Mouse (Mus musculus): ENCODE measurements around the gene Polr2i. TPM values are rescaled to one million over a fixed set of nuclear protein-coding genes. Genes with fewer than 3 reads are reported as not detected.

The Polr2i gene
- polyA plus RNA-seq, 1 experiment from 2014 or later: 144 TPM

DNA sequence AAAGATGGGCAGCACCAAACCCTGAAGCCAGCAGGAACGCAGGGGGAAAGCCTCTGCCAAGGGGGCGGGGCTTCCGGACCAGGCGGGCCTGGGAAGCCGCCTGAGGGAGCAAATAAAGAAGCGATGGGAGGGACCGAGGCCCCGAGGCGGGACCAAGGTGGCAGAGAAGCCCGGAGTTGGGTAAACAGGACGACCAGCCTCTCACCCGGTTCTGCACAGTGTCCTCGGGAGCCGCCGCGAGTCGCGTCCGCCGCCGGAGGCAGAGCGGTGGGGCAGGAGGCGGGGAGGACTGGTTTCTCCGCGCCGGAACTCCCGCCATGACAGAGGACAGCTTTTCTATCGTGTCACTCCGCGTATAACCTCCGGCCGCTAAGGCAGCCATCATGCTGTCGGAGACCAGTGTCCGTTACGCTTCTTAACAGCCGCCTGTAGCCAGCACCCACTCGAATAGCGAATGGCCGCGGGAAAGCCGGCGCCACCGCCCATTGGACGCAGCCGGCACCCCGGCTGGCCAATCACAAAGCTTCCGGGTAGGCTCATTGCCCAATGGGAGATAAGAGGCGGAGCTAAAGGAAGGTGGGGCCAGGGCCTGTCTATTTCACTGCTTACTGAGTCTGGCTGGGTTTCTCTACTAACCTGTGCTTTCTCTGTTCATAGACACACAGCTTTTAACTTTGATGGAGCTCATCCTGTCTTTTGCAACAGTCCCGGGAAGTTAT lies 48.4 kb downstream of the Polr2i start, which contains the start of the genes Thap8 and Wdr62:
TSS of gene Thap8 (plus strand) at position 144 of the 719 bp plus-strand sequence.
TSS of gene Wdr62 (minus strand) at position 469 of the 719 bp plus-strand sequence.
- peak within 1 kb of the TSS; percentile 67 for H3K4me3 ChIP-seq (ENCODE audit: low read depth, low read length)
- H3K9ac ChIP-seq (replicated peaks; ENCODE audit: low read depth): no peak within 1 kb of the TSS
- no peaks in the 10 kb centered on the region for H3K36me3 ChIP-seq (ENCODE audit: insufficient read depth, low read length)
- under 1% methylated on average over 41 of the region's 49 CpGs for WGBS
- H3K27me3 ChIP-seq (replicated peaks; ENCODE audit: insufficient read depth, low read length): no peaks in the 10 kb centered on the region
- H3K4me1 ChIP-seq (ENCODE audit: insufficient read depth, low read depth, low read length): 0 out of 2 replicates have a peak, but pooled peaks cover 2% of the 10 kb centered on the region
- DNase-seq (ENCODE audit: low spot score): peak; percentile 97
- peak within 1 kb of the TSS; percentile 80 for H3K4me2 ChIP-seq (replicated peaks; ENCODE audit: low read depth, low read length)
- TF ChIP-seq EP300 (IDR thresholded peaks at IDR 0.05) (no peak), CTCF (IDR thresholded peaks at IDR 0.05) (0 out of 2 replicates have a peak, but pooled peaks have one; percentile 8)
- no peaks in the 10 kb centered on the region for H3K9me3 ChIP-seq (ENCODE audit: low read length)
- peak within 1 kb of the TSS; percentile 98 for H3K27ac ChIP-seq (ENCODE audit: low read length)
- peak; percentile 96 for ATAC-seq

DNA sequence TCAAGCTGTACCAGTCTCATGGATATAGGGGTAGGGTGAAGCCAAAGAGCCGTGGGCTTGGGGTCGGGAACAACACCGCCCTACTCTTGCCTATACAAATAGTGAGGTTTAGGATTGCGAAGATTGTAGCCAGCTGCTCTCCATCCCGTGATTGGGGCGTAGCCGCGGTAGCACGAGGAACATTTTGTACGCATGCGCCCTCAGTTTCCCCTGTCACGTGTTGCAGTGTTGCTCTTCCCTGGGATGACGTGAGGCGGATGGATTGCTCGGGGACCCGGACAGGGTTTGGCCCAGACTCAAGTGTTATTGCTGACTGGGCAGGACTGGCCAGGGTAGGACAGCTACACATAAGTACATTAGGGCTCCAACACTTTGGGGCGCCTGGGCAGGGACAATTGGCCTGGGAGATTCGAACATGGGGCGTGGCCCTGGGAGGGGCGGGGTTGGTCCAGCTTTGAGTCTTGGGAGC lies 49.0 kb downstream of the Polr2i start:
- Histone ChIP-seq H3K4me1 (ENCODE audit: insufficient read depth, low read depth, low read length) (0 out of 2 replicates have a peak, but pooled peaks cover 2% of the 10 kb centered on the region), H3K4me2 (replicated peaks; ENCODE audit: low read depth, low read length) (peak overlapping the region; percentile 80), H3K27me3 (replicated peaks; ENCODE audit: insufficient read depth, low read length) (no peaks in the 10 kb centered on the region), H3K9ac (replicated peaks; ENCODE audit: low read depth) (no peak overlapping the region), H3K9me3 (ENCODE audit: low read length) (no peaks in the 10 kb centered on the region), H3K27ac (ENCODE audit: low read length) (peak overlapping the region; percentile 98), H3K4me3 (ENCODE audit: low read depth, low read length) (peak overlapping the region; percentile 67), H3K36me3 (ENCODE audit: insufficient read depth, low read length) (no peaks in the 10 kb centered on the region)
- TF ChIP-seq EP300 (IDR thresholded peaks at IDR 0.05) (peak; percentile 82), CTCF (IDR thresholded peaks at IDR 0.05) (no peak)
- WGBS: under 1% methylated on average over 20 of the region's 20 CpGs
- DNase-seq (ENCODE audit: low spot score): peak; percentile 99
- ATAC-seq: peak; percentile 92

DNA sequence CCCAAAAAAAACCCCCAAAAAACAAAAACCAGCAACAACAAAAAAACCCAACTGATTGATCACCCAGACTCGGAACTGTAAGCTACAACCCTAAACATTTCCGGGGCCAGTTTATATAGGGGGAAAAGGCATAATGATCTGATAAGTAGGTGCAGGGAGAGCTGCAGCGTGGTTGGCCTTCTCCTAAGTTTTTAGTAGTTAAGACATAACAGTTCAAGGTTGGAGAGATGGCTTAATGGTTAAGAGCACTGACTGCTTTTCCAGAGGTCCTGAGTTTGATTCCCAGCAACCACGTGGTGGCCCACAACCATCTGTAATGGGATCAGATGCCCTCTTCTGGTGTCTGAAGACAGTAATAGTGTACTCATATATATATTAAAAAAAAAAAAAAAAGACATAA lies 49.8 kb downstream of the Polr2i start:
- Histone ChIP-seq H3K27me3 (replicated peaks; ENCODE audit: insufficient read depth, low read length) (no peaks in the 10 kb centered on the region), H3K4me2 (replicated peaks; ENCODE audit: low read depth, low read length) (no peak overlapping the region), H3K36me3 (ENCODE audit: insufficient read depth, low read length) (no peaks in the 10 kb centered on the region), H3K4me3 (ENCODE audit: low read depth, low read length) (no peak overlapping the region), H3K27ac (ENCODE audit: low read length) (0 out of 2 replicates have a peak overlapping the region, but pooled peaks have one; percentile 98), H3K9ac (replicated peaks; ENCODE audit: low read depth) (no peak overlapping the region), H3K4me1 (ENCODE audit: insufficient read depth, low read depth, low read length) (0 out of 2 replicates have a peak, but pooled peaks cover 2% of the 10 kb centered on the region), H3K9me3 (ENCODE audit: low read length) (no peaks in the 10 kb centered on the region)
- ATAC-seq (no peak), DNase-seq (ENCODE audit: low spot score) (no peak)
- TF ChIP-seq CTCF (IDR thresholded peaks at IDR 0.05): no peak
- no peak for TF ChIP-seq EP300 (IDR thresholded peaks at IDR 0.05)
- WGBS: 59% methylated on average over 4 of the region's 4 CpGs

DNA sequence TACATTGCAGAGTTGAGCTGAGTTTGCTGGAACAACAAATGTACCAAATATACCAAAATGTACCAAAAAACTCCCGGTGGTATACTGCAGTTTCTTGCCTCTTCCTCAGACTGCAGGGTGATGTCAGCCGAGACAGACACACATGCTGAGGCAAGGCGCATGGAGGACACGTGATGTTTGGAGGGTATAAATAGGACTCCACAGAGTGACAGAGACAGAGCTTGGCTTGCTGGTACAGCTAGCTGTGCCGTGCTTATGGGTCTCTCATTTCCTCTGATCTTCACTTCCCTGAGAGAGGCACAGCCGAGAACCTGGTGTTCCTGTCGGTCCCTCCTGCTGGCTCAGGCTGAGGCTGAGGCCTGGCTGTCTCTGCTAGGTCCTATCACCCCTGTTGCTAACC lies 51.0 kb downstream of the Polr2i start:
- TF ChIP-seq CTCF (IDR thresholded peaks at IDR 0.05): no peak
- no peak for TF ChIP-seq EP300 (IDR thresholded peaks at IDR 0.05)
- Histone ChIP-seq H3K9me3 (ENCODE audit: low read length) (no peaks in the 10 kb centered on the region), H3K27me3 (replicated peaks; ENCODE audit: insufficient read depth, low read length) (no peaks in the 10 kb centered on the region), H3K36me3 (ENCODE audit: insufficient read depth, low read length) (no peaks in the 10 kb centered on the region), H3K4me2 (replicated peaks; ENCODE audit: low read depth, low read length) (no peak overlapping the region), H3K4me1 (ENCODE audit: insufficient read depth, low read depth, low read length) (0 out of 2 replicates have a peak, but pooled peaks cover 2% of the 10 kb centered on the region), H3K4me3 (ENCODE audit: low read depth, low read length) (no peak overlapping the region), H3K9ac (replicated peaks; ENCODE audit: low read depth) (no peak overlapping the region), H3K27ac (ENCODE audit: low read length) (no peak overlapping the region)
- WGBS: 69% methylated on average over 7 of the region's 7 CpGs
- no peak for ATAC-seq
- DNase-seq (ENCODE audit: low spot score): no peak

Other genes starting within 250 kb of the Polr2i start
- 4.1 and 5.8 TPM in 2 replicates for gene Zfp568, start 248.0 kb upstream of the Polr2i start, polyA plus RNA-seq (2015; fragmentation: Nextera tagmentation; extraction: Ambion mirVana)
- gene Zfp14, start 180.6 kb upstream of the Polr2i start, polyA plus RNA-seq (2015; fragmentation: Nextera tagmentation; extraction: Ambion mirVana): 2.3 and 2.4 TPM in 2 replicates
- 3.8 and 4.0 TPM in 2 replicates for gene Zfp82, start 159.0 kb upstream of the Polr2i start, polyA plus RNA-seq (2015; fragmentation: Nextera tagmentation; extraction: Ambion mirVana)
- gene Gm26920, start 141.5 kb upstream of the Polr2i start, polyA plus RNA-seq (2015; fragmentation: Nextera tagmentation; extraction: Ambion mirVana): 0.07 TPM in 1 of 2 replicates, not detected in the other
- gene Zfp566, start 141.4 kb upstream of the Polr2i start, polyA plus RNA-seq (2015; fragmentation: Nextera tagmentation; extraction: Ambion mirVana): 4.8 and 5.2 TPM in 2 replicates
- 58.4 and 61.0 TPM in 2 replicates for gene Zfp260, start 137.2 kb upstream of the Polr2i start, polyA plus RNA-seq (2015; fragmentation: Nextera tagmentation; extraction: Ambion mirVana)
- gene Zfp382, start 110.0 kb upstream of the Polr2i start, polyA plus RNA-seq (2015; fragmentation: Nextera tagmentation; extraction: Ambion mirVana): 3.5 and 3.7 TPM in 2 replicates
- gene Zfp146, start 62.2 kb upstream of the Polr2i start, polyA plus RNA-seq (2015; fragmentation: Nextera tagmentation; extraction: Ambion mirVana): 6.0 and 6.9 TPM in 2 replicates
- 18.7 and 18.8 TPM in 2 replicates for gene Cox7a1, start 47.8 kb upstream of the Polr2i start, polyA plus RNA-seq (2015; fragmentation: Nextera tagmentation; extraction: Ambion mirVana)
- gene Capns1, start 33.1 kb upstream of the Polr2i start, polyA plus RNA-seq (2015; fragmentation: Nextera tagmentation; extraction: Ambion mirVana): 118 and 120 TPM in 2 replicates
- gene Tbcb, start 324 bp downstream of the Polr2i start, polyA plus RNA-seq (2015; fragmentation: Nextera tagmentation; extraction: Ambion mirVana): 142 and 143 TPM in 2 replicates
- 0.27 TPM in 1 of 2 replicates, not detected in the other for gene Ovol3, start 3.8 kb downstream of the Polr2i start, polyA plus RNA-seq (2015; fragmentation: Nextera tagmentation; extraction: Ambion mirVana)
- 0.37 and 0.81 TPM in 2 replicates for gene Thap8, start 48.1 kb downstream of the Polr2i start, polyA plus RNA-seq (2015; fragmentation: Nextera tagmentation; extraction: Ambion mirVana)
- gene Wdr62, start 48.5 kb downstream of the Polr2i start, polyA plus RNA-seq (2015; fragmentation: Nextera tagmentation; extraction: Ambion mirVana): 2.5 and 2.7 TPM in 2 replicates
- 4.3 and 5.0 TPM in 2 replicates for gene Clip3, start 59.8 kb downstream of the Polr2i start, polyA plus RNA-seq (2015; fragmentation: Nextera tagmentation; extraction: Ambion mirVana)
- 60.6 and 78.2 TPM in 2 replicates for gene Alkbh6, start 76.8 kb downstream of the Polr2i start, polyA plus RNA-seq (2015; fragmentation: Nextera tagmentation; extraction: Ambion mirVana)
- 13.1 and 17.2 TPM in 2 replicates for gene Syne4, start 82.9 kb downstream of the Polr2i start, polyA plus RNA-seq (2015; fragmentation: Nextera tagmentation; extraction: Ambion mirVana)
- gene E130208F15Rik, start 89.8 kb downstream of the Polr2i start, polyA plus RNA-seq (2015; fragmentation: Nextera tagmentation; extraction: Ambion mirVana): not detected in 2 replicates
- gene Sdhaf1, start 91.9 kb downstream of the Polr2i start, polyA plus RNA-seq (2015; fragmentation: Nextera tagmentation; extraction: Ambion mirVana): 17.6 and 20.0 TPM in 2 replicates
- 2.0 and 2.8 TPM in 2 replicates for gene Lrfn3, start 130.8 kb downstream of the Polr2i start, polyA plus RNA-seq (2015; fragmentation: Nextera tagmentation; extraction: Ambion mirVana)
- gene Tyrobp, start 181.8 kb downstream of the Polr2i start, polyA plus RNA-seq (2015; fragmentation: Nextera tagmentation; extraction: Ambion mirVana): 209 and 244 TPM in 2 replicates
- gene Hcst, start 187.9 kb downstream of the Polr2i start, polyA plus RNA-seq (2015; fragmentation: Nextera tagmentation; extraction: Ambion mirVana): 7.2 and 9.4 TPM in 2 replicates
- gene Nfkbid, start 189.8 kb downstream of the Polr2i start, polyA plus RNA-seq (2015; fragmentation: Nextera tagmentation; extraction: Ambion mirVana): 1.9 and 2.5 TPM in 2 replicates
- gene Aplp1, start 213.6 kb downstream of the Polr2i start, polyA plus RNA-seq (2015; fragmentation: Nextera tagmentation; extraction: Ambion mirVana): 6.8 and 8.1 TPM in 2 replicates
- not detected in 2 replicates for gene Kirrel2, start 225.7 kb downstream of the Polr2i start, polyA plus RNA-seq (2015; fragmentation: Nextera tagmentation; extraction: Ambion mirVana)
- gene Nphs1, start 226.4 kb downstream of the Polr2i start, polyA plus RNA-seq (2015; fragmentation: Nextera tagmentation; extraction: Ambion mirVana): 0.12 TPM in 2 replicates

Measured in lung, postnatal 0 days (tissue).